Mouse (Mus musculus): ENCODE measurements around the gene Gm10354.
"Not testable (repeated sequence)": the region's sequence is repeated elsewhere in the genome, so short reads cannot be mapped to it uniquely, and the experiment has no call there.

Gene Gm10354

GRCm38 (mm10) chr5:14978835-14979234, at the start of gene Gm10354:
Gm10354 (minus strand) TSS chr5:14978935.
- not testable (repeated sequence) for TF ChIP-seq GATA4 (IDR thresholded peaks at IDR 0.05; ENCODE audit: insufficient replicate concordance, low read length)

GRCm38 (mm10) chr5:14938329-14938728, 40.4 kb downstream of the Gm10354 start, which contains the start of gene Speer4e:
Speer4e (minus strand) TSS chr5:14938429.
- TF ChIP-seq GATA4 (IDR thresholded peaks at IDR 0.05; ENCODE audit: insufficient replicate concordance, low read length) = not testable (repeated sequence)
